ENCODE assay signal across 8 mouse cellular contexts in genomic region chr11:96982355-96982754, GRCm38 (mm10). TPM values are rescaled to one million over a fixed set of nuclear protein-coding genes. Genes with fewer than 3 reads are reported as not detected.
DNase-seq lines count a peak whose midpoint lies in the region; ATAC-seq and TF ChIP-seq lines count a peak whose summit lies in the region.

No protein-coding gene starts in this region.

- H3K4me1 ChIP-seq in forebrain, embryonic 10.5 days = peaks cover 46% of the 10 kb centered on the region
- H3K4me1 ChIP-seq in forebrain, embryonic 15.5 days = peaks cover 7% of the 10 kb centered on the region
- no peaks in the 10 kb centered on the region; the same call in 1 of the 2 replicates for H3K4me1 ChIP-seq in kidney, adult 2 months (ENCODE audit: control insufficient read depth, insufficient read depth, low read length)
- H3K4me1 ChIP-seq in limb, embryonic 10.5 days = peaks cover 52% of the 10 kb centered on the region
- H3K4me1 ChIP-seq in midbrain, embryonic 16.5 days (ENCODE audit: control insufficient read depth, insufficient read depth, low read length) = peaks cover 7% of the 10 kb centered on the region

- peak; percentile 82 for DNase-seq in forebrain, embryonic 10.5 days (ENCODE audit: extremely low spot score, low spot score)
- peak; percentile 91 to 92 for DNase-seq in cerebellum, postnatal 14 days
- peak; percentile 75 for DNase-seq in gastrocnemius, postnatal 14 days
- peak; percentile 85 for DNase-seq in kidney, adult 2 months
- peak; percentile 87 for DNase-seq in limb, embryonic 10.5 days (ENCODE audit: low spot score)
- peak; percentile 68 to 87 for DNase-seq in spleen, postnatal 10 days (ENCODE audit: low spot score in 2 of 2)

- no peaks in the 10 kb centered on the region for H3K36me3 ChIP-seq in forebrain, embryonic 10.5 days (replicated peaks)
- H3K36me3 ChIP-seq in forebrain, embryonic 15.5 days = no peaks in the 10 kb centered on the region
- H3K36me3 ChIP-seq in kidney, adult 2 months (ENCODE audit: control insufficient read depth, insufficient read depth, low read length) = no peaks in the 10 kb centered on the region
- no peaks in the 10 kb centered on the region for H3K36me3 ChIP-seq in limb, embryonic 10.5 days
- H3K36me3 ChIP-seq in midbrain, embryonic 16.5 days (ENCODE audit: control insufficient read depth, insufficient read depth, low read length) = no peaks in the 10 kb centered on the region

- no peak for ATAC-seq in forebrain, embryonic 15.5 days (replicated peaks)
- ATAC-seq in midbrain, embryonic 16.5 days = no peak

- no peak overlapping the region for H3K4me2 ChIP-seq in forebrain, embryonic 15.5 days (replicated peaks)
- peak overlapping the region; percentile 26; the same call in 1 of the 2 replicates for H3K4me2 ChIP-seq in midbrain, embryonic 16.5 days (ENCODE audit: low read length)

- WGBS in forebrain, embryonic 10.5 days = 3% methylated on average over 7 of the region's 7 CpGs
- WGBS in forebrain, embryonic 15.5 days = 4% methylated on average over 7 of the region's 7 CpGs
- 2% methylated on average over 7 of the region's 7 CpGs for WGBS in kidney, adult 2 months
- WGBS in limb, embryonic 10.5 days = 3% methylated on average over 7 of the region's 7 CpGs
- whole genome bisulfite sequencing in midbrain, embryonic 16.5 days = 2% methylated on average over 7 of the region's 7 CpGs

- H3K27me3 ChIP-seq in forebrain, embryonic 10.5 days (ENCODE audit: poor library complexity, severe bottlenecking) = peaks cover 56% of the 10 kb centered on the region
- peaks cover 22% of the 10 kb centered on the region; the same call in 1 of the 2 replicates for H3K27me3 ChIP-seq in forebrain, embryonic 15.5 days
- no peaks in the 10 kb centered on the region for H3K27me3 ChIP-seq in kidney, adult 2 months (replicated peaks; ENCODE audit: control insufficient read depth, insufficient read depth, low read length)
- peaks cover 33% of the 10 kb centered on the region; the same call in 1 of the 2 replicates for H3K27me3 ChIP-seq in limb, embryonic 10.5 days (ENCODE audit: low read depth, poor library complexity, severe bottlenecking)
- peaks cover 6% of the 10 kb centered on the region for H3K27me3 ChIP-seq in midbrain, embryonic 16.5 days (ENCODE audit: control insufficient read depth, insufficient read depth, low read depth, low read length)

- peak overlapping the region; percentile 13 for H3K4me3 ChIP-seq in forebrain, embryonic 10.5 days
- H3K4me3 ChIP-seq in forebrain, embryonic 15.5 days = no peak overlapping the region
- H3K4me3 ChIP-seq in kidney, adult 2 months (ENCODE audit: insufficient read depth, low read depth, low read length) = no peak overlapping the region
- H3K4me3 ChIP-seq in limb, embryonic 10.5 days = peak overlapping the region; percentile 23; the same call in 1 of the 2 replicates
- H3K4me3 ChIP-seq in midbrain, embryonic 16.5 days (ENCODE audit: low read depth, low read length) = no peak overlapping the region

- intact Hi-C loops in gastrocnemius, postnatal 14 days (cut with DNase I; ENCODE audit: low total_unique reads) = no loop called here

- no peaks in the 10 kb centered on the region for H3K9me3 ChIP-seq in forebrain, embryonic 10.5 days
- no peaks in the 10 kb centered on the region for H3K9me3 ChIP-seq in forebrain, embryonic 15.5 days
- no peaks in the 10 kb centered on the region for H3K9me3 ChIP-seq in limb, embryonic 10.5 days (replicated peaks)
- H3K9me3 ChIP-seq in midbrain, embryonic 16.5 days (replicated peaks; ENCODE audit: control insufficient read depth, low read length, poor library complexity, severe bottlenecking) = no peaks in the 10 kb centered on the region

- no peak overlapping the region; the same call in 1 of the 2 replicates for H3K9ac ChIP-seq in forebrain, embryonic 15.5 days (replicated peaks)
- H3K9ac ChIP-seq in midbrain, embryonic 16.5 days (ENCODE audit: low read depth, low read length) = peak overlapping the region; percentile 23; the same call in 1 of the 2 replicates

- TF ChIP-seq POLR2A in kidney, adult 2 months (IDR thresholded peaks at IDR 0.05; ENCODE audit: low read depth, low read length) = no peak

- H3K27ac ChIP-seq in forebrain, embryonic 10.5 days = peak overlapping the region; percentile 8
- no peak overlapping the region for H3K27ac ChIP-seq in forebrain, embryonic 15.5 days (replicated peaks)
- no peak overlapping the region for H3K27ac ChIP-seq in kidney, adult 2 months (ENCODE audit: insufficient read depth, low read depth, low read length)
- H3K27ac ChIP-seq in limb, embryonic 10.5 days = peak overlapping the region; percentile 10; the same call in 1 of the 2 replicates
- H3K27ac ChIP-seq in midbrain, embryonic 16.5 days (ENCODE audit: low read length) = no peak overlapping the region

- TF ChIP-seq CTCF in kidney, adult 2 months (conservative IDR thresholded peaks at IDR 0.05; ENCODE audit: insufficient read depth, insufficient read length, low read depth, low read length) = peak; percentile 95

RNA-seq across cellular contexts. Expression of gene Sp2, which starts 0.4 kb away (rescaled TPM):
- polyA plus RNA-seq in forebrain, embryonic 10.5 days (2016; fragmentation: Nextera tagmentation; extraction: Ambion mirVana) = 29.7 and 30.9 TPM in 2 replicates
- polyA plus RNA-seq in forebrain, embryonic 15.5 days (2015; fragmentation: Nextera tagmentation; extraction: Ambion mirVana) = 14.9 and 16.1 TPM in 2 replicates
- total RNA-seq in gastrocnemius, postnatal 14 days (2021) = 10 to 100 TPM; 13.1 to 13.6 TPM
- polyA plus RNA-seq in kidney, adult 2 months (2012; rRNA removed) = 11.9 and 13.3 TPM in 2 replicates
- 26.1 and 28.1 TPM in 2 replicates for polyA plus RNA-seq in limb, embryonic 10.5 days (2016; fragmentation: Nextera tagmentation; extraction: Ambion mirVana)
- polyA plus RNA-seq in midbrain, embryonic 16.5 days (2015; fragmentation: Nextera tagmentation; extraction: Ambion mirVana) = 15.4 and 16.8 TPM in 2 replicates

RNA-seq across cellular contexts. Expression of gene Sp6, which starts 30.8 kb away (rescaled TPM):
- 1.8 and 2.1 TPM in 2 replicates for polyA plus RNA-seq in forebrain, embryonic 10.5 days (2016; fragmentation: Nextera tagmentation; extraction: Ambion mirVana)
- polyA plus RNA-seq in forebrain, embryonic 15.5 days (2015; fragmentation: Nextera tagmentation; extraction: Ambion mirVana) = 0.10 and 0.43 TPM in 2 replicates
- under 1 TPM; 0.10 to 0.11 TPM for total RNA-seq in gastrocnemius, postnatal 14 days (2021)
- polyA plus RNA-seq in kidney, adult 2 months (2012; rRNA removed) = 0.91 and 0.95 TPM in 2 replicates
- polyA plus RNA-seq in limb, embryonic 10.5 days (2016; fragmentation: Nextera tagmentation; extraction: Ambion mirVana) = 9.2 and 11.8 TPM in 2 replicates
- polyA plus RNA-seq in midbrain, embryonic 16.5 days (2015; fragmentation: Nextera tagmentation; extraction: Ambion mirVana) = 0.26 and 0.35 TPM in 2 replicates

RNA-seq across cellular contexts. Expression of gene Pnpo, which starts 38.6 kb away (rescaled TPM):
- 36.8 and 40.7 TPM in 2 replicates for polyA plus RNA-seq in forebrain, embryonic 10.5 days (2016; fragmentation: Nextera tagmentation; extraction: Ambion mirVana)
- polyA plus RNA-seq in forebrain, embryonic 15.5 days (2015; fragmentation: Nextera tagmentation; extraction: Ambion mirVana) = 20.7 and 21.5 TPM in 2 replicates
- 1 to 10 TPM; 8.5 to 9.5 TPM for total RNA-seq in gastrocnemius, postnatal 14 days (2021)
- 73.0 and 77.1 TPM in 2 replicates for polyA plus RNA-seq in kidney, adult 2 months (2012; rRNA removed)
- 31.3 and 33.0 TPM in 2 replicates for polyA plus RNA-seq in limb, embryonic 10.5 days (2016; fragmentation: Nextera tagmentation; extraction: Ambion mirVana)
- 32.2 and 32.5 TPM in 2 replicates for polyA plus RNA-seq in midbrain, embryonic 16.5 days (2015; fragmentation: Nextera tagmentation; extraction: Ambion mirVana)

RNA-seq across cellular contexts. Expression of gene Scrn2, which starts 47.4 kb away (rescaled TPM):
- polyA plus RNA-seq in forebrain, embryonic 10.5 days (2016; fragmentation: Nextera tagmentation; extraction: Ambion mirVana) = 44.1 and 44.6 TPM in 2 replicates
- polyA plus RNA-seq in forebrain, embryonic 15.5 days (2015; fragmentation: Nextera tagmentation; extraction: Ambion mirVana) = 16.0 and 17.2 TPM in 2 replicates
- total RNA-seq in gastrocnemius, postnatal 14 days (2021) = 10 to 100 TPM in 1 of 2 experiments, 1 to 10 TPM in 1; 8.9 to 10.4 TPM
- 104 and 112 TPM in 2 replicates for polyA plus RNA-seq in kidney, adult 2 months (2012; rRNA removed)
- polyA plus RNA-seq in limb, embryonic 10.5 days (2016; fragmentation: Nextera tagmentation; extraction: Ambion mirVana) = 47.5 and 50.4 TPM in 2 replicates
- 13.7 and 16.7 TPM in 2 replicates for polyA plus RNA-seq in midbrain, embryonic 16.5 days (2015; fragmentation: Nextera tagmentation; extraction: Ambion mirVana)

RNA-seq across cellular contexts. Expression of gene Prr15l, which starts 54.5 kb away (rescaled TPM):
- 0.36 and 0.40 TPM in 2 replicates for polyA plus RNA-seq in forebrain, embryonic 10.5 days (2016; fragmentation: Nextera tagmentation; extraction: Ambion mirVana)
- polyA plus RNA-seq in forebrain, embryonic 15.5 days (2015; fragmentation: Nextera tagmentation; extraction: Ambion mirVana) = 0.17 TPM in 1 of 2 replicates, not detected in the other
- not detected for total RNA-seq in gastrocnemius, postnatal 14 days (2021)
- polyA plus RNA-seq in kidney, adult 2 months (2012; rRNA removed) = 114 and 119 TPM in 2 replicates
- polyA plus RNA-seq in limb, embryonic 10.5 days (2016; fragmentation: Nextera tagmentation; extraction: Ambion mirVana) = 0.58 and 0.71 TPM in 2 replicates
- 0.24 and 0.51 TPM in 2 replicates for polyA plus RNA-seq in midbrain, embryonic 16.5 days (2015; fragmentation: Nextera tagmentation; extraction: Ambion mirVana)

Comparison
In these comparisons a context has a peak if more than half of its experiments do, and no peak if none do; other contexts are left out.
1. H3K27ac ChIP-seq: peak in forebrain, embryonic 10.5 days (single experiment) and limb, embryonic 10.5 days (single experiment); none in forebrain, embryonic 15.5 days (single experiment), kidney, adult 2 months (single experiment) and midbrain, embryonic 16.5 days (single experiment).
2. H3K4me3 ChIP-seq: peak in forebrain, embryonic 10.5 days (single experiment) and limb, embryonic 10.5 days (single experiment); none in forebrain, embryonic 15.5 days (single experiment), kidney, adult 2 months (single experiment) and midbrain, embryonic 16.5 days (single experiment).
3. Peak in every context shown above with its lines, with median percentiles within 50 percentile points of each other: DNase-seq.